Mouse (Mus musculus) kidney, postnatal 14 days (tissue): Measurements from ENCODE around the gene H2-T22.
A peak's percentile ranks its signal among the peaks of the same experiment; 100 is the strongest.
"Not testable (repeated sequence)": the region's sequence is repeated elsewhere in the genome, so short reads cannot be mapped to it uniquely, and the experiment has no call there.

ENCODE experiments used
- DNase-seq: peaks from one replicate; pipeline ENCODE4 v3.0.0; 2022; ENCODE audit warnings: mixed read lengths

The H2-T22 gene

GRCm38 (mm10) chr17:36028879-36029619 is 13.5 kb downstream of the H2-T22 start:
- DNase-seq = no peak

DNA sequence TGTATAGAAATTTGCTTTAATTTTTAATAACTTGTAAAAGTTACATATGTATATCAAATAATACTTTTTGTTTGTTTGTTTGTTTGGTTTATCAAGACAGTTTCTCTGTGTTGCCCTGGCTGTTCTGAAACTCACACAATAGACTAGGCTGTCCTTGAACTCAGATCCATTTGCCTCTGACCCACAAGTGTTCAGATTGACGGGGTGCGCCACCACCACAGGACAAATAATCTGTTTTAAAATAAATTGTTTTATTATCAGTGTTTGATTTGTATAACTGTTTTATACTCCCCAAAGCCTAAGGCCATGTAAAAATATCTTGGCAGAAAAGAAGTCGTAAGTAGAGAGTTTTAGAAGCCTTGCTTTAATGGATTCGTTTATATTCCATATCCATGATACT is 14.9 kb downstream of the H2-T22 start:
- no peak for DNase-seq

- DNase-seq = no peak
These were observed 16.6 kb downstream of the H2-T22 start for GRCm38 (mm10) chr17:36025901-36026300.

- DNase-seq = no peak
These were observed 17.4 kb downstream of the H2-T22 start for GRCm38 (mm10) chr17:36025197-36025596.

- peak; percentile 43 for DNase-seq
These were observed 18.6 kb downstream of the H2-T22 start for GRCm38 (mm10) chr17:36023710-36024654.

GRCm38 (mm10) chr17:36022922-36023321 is 19.6 kb downstream of the H2-T22 start:
- no peak for DNase-seq

DNA sequence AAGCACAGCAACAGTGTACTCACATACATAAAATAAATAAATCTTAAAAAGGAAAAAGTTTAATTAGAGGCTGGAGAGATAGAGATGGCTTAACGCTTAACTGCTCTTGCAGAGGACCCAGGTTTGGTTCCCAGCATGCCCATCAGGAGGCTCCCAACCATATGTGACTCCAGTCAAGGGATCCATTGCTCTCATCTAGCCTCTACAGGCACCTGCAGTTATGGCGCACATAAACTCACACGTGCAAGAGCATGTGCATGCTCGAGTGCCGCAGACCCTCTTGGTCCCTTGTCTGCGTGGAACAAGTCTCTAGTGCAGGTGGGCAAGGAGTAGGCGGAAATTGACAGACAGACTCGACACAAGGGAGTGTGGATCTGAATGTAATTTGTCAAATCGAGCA is 20.4 kb downstream of the H2-T22 start:
- no peak for DNase-seq

DNA sequence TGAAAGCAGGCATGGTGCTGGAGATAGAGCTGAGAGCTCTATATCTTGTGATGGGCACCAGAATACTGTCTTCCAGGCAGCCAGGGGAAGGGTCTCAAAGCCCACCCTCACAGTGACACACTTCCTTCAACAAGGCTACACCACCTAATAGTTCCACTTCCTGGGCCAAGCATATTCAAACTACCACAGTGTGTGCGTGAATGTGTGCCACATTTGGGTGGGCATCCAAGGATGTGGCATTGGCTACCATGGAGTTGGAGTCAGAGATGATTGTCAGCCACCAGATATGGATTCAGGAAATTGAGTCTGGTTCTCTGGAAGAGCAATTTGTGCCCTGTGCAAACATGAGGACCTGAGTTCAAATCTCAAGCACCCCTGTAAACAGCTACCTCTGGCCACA is 21.2 kb downstream of the H2-T22 start:
- no peak for DNase-seq

DNA sequence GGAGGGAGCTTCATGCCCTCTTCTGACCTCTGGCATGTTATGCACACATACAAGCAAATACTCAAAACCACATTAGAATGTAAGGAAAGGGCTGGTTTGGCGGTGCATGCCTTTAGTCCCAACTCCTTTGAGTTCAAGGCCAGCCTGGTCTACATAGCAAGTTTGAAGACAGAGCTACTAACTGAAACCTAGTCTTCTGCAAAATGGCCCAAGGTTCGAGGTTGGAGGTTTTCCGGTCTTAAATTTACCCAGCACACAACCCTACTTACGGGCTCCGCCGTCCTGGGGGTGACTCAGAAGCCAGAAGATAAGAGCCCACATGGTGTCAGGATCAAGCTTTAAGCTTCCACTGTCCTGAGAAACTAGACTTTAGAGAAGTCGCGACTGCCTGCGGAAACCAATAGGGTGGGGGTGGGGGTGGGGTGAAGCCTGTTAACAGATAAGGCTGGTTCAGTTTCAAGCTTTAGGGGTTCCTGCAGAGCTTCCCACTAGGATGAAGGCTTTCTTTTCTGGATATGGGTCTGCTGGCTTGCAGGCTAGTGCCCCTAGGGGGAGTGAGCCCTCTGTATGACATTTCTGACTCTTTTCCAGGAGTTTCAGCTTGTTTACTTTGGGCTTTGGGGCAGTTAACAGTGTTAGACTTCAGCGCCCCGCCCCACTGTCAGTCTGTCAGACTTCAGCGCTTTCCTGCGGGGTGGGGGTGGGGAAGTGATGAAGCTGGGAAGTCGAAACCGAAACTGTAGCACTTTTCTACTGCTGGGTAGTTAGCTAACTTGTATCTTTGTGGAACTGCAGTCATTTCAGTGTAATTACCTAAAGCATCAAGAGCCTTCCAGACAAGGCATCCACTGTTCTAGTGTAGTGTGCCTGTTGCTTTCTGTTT is 22.1 kb downstream of the H2-T22 start, which contains the start of gene H2-T24:
H2-T24 (minus strand) TSS at position 370 of the 883 bp plus-strand sequence.
- DNase-seq = peak; percentile 88

DNA sequence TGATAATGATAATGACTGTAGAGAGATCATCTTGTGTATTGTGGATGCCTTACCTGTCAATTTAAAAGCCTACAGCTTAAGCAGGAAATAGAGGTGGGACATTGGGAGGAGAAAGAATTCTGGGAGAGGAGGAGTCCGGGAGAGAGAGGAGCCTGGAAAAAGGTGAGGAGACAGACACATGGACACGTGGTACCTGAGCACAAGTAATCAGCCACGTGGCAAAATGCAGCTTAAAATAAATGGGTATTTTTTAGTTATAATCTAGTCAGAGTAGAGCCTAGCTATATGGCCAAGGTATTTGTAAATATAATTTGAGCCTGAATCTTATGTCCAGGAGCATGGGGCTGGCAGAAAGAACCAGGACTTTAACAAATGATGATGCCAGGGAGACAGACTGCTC is 23.0 kb downstream of the H2-T22 start:
- DNase-seq = no peak

DNA sequence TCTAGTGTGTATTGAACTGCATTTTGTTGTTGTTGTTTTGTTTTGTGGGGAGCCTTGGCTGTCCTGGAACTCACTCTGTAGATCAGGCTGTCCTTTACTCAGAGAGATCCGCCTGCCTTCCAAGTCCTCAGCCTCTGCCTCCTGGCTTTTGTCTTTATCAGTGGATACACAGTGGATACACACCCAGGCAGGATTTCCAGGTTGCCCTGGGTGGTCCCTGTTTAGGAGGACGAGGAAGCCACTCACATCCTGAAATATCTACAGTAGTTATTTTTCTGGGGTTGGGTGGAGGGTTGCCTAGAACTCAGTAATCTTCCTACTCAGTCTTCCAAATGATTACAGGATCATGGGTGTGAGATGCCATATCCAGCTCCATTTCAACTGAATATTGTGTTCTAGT is 23.6 kb downstream of the H2-T22 start:
- peak; percentile 65 for DNase-seq

DNA sequence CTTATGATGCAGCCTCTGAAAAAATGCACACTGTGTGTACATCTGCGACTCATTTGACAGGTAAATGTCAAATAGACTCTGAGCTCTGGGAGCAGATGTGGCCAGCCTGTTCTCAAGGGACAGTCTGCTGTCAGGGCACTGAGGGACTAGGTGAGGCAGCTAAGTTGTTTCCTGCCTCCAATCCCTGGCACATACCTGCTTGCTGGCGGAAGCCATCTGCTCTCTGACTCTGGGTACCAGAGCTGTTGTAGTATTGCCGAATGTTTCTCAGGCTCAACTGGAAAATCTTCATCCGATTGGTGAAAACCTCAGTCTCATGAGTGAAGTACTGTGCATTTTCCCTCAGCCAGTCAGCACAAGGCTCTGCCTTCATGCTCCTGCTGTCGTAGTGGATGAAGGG is 25.5 kb downstream of the H2-T22 start:
- no peak for DNase-seq

DNA sequence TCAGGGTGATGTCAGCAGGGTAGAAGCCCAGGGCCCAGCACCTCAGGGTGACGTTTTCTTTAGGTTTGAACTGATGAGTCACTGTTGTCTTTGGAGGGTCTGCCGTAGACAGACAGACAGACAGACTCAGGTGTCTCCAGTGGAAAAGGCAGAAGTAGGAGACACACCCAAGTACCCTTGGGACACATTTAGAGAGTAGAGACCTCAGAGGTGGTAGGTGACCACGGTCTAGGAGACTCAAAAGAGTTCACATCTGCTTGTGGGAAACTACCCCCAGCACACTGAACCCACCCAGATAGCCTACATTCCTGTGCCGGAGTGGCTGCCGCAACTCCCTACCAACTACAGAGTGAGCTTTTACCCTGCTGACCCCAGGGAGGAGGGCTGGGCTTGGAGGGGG is 27.6 kb downstream of the H2-T22 start:
- no peak for DNase-seq

- DNase-seq = not testable (repeated sequence)
These were observed 38.1 kb downstream of the H2-T22 start for GRCm38 (mm10) chr17:36004409-36004808.

DNA sequence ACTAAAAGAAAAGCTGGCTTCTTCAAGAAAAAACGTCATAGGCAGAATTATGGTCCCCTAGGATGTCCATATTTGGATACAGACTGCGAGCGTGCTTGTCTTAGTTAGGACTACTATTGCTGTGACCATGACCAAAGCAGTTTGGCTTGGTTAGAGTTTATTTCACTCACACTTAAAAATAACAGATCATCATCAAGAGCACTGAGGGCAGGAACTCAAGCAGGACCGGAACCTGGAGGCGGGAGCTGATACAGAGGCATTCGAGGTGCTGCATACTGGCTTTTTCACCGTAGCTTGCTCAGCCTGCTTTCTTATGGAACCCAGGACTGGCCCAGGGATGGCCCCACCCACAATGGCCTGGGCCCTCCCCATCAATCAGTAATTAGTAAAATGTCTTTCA is 39.2 kb downstream of the H2-T22 start:
- no peak for DNase-seq

DNA sequence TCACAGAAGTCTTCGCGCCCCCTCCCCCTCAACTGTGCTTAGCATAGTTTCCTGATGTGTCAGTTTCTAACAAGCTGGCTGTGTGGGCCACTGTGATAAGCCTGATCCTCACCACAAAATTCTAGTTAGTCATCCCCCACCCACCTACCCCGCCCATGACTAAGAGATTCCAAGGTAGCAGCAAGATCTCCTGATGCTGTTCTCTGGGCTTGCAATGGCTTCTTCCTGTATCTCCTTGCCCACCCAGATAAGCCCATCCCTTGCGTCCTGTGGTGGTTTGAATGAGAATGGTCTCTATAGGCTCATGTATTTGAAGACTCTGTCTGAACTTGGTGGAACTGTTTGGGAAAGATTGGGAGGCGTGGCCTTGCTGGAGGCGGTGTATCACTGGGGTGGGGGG is 40.6 kb downstream of the H2-T22 start:
- DNase-seq = no peak

DNA sequence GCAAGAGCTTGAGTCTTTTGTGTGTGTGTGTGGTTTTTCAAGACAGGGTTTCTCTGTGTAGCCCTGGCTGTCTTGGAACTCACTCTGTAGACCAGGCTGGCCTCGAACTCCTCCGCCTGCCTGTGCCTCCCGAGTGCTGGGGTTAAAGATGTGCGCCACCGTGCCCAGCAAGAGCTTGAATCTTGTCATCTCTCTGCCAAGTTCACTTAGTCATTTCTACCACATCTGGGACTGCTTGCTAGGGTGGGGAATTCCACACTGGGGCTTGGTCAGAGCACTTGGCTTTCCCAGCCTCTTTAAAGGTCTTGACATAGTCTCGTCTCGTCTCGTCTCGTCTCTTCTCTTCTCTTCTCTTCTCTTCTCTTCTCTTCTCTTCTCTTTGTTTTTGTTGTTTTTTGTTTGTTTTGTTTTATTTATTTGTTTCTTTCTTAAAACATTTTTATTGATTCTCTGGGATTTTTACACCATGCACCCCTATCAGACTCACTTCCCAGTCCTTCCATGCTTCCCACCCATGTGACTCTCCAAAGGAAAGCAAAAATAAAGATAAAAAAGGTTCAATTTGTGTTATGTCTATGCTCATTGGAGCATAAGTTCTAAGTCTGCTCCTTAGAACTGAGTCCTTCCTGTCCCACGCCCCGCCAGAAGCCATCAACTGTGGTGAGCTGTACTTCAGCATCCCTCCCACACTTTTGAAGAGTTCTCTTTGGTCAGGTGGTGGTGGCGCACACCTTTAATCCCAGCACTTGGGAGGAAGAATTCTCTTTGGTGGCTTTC is 41.2 kb downstream of the H2-T22 start:
- DNase-seq = no peak

GRCm38 (mm10) chr17:36000349-36000748 is 42.2 kb downstream of the H2-T22 start:
- no peak for DNase-seq

- DNase-seq = no peak
These were observed 43.2 kb downstream of the H2-T22 start for GRCm38 (mm10) chr17:35999356-35999755.

DNA sequence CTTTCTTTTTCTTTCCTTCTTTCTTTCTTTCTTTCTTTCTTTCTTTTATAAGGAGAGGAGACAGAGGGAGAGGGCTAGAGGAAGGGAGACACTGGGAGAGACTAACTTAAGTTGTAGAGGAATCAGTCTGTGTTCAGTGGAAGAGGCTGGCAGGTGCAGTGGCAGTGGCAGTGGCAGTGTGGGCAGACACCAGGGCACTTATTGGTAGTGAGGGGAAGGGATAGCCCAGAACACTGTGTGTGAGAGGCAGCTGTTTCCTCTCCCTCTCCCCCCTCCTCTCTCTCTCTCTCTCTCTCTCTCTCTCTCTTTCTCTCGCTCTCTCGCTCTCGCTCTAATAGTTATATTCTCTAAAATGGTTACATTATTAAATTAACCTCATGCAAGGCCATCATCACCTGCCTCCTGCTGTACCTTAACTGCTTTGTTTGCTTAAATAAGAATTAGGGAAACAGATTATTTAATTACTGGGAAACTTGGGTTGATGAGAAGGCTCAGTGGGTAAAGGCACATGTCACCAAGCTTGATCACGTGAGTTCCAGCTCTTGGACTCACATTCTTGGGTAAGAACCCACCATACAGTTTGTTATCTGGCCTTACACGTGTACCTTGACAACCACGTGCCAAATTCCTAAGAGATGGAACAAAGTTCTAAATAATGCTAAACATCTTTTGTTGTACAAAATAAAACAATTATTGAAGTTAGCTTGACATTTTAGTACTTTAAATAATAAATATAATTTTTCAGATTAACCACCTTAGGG is 43.8 kb downstream of the H2-T22 start:
- DNase-seq = no peak
